Mouse (Mus musculus): ENCODE measurements at regions not wholly inside any gene's neighbourhood (a gene's known extent, or its start where the extent isn't known, plus 50 kb on each side); places are given as distances from the start of the nearest gene placed in this dataset.

DNA sequence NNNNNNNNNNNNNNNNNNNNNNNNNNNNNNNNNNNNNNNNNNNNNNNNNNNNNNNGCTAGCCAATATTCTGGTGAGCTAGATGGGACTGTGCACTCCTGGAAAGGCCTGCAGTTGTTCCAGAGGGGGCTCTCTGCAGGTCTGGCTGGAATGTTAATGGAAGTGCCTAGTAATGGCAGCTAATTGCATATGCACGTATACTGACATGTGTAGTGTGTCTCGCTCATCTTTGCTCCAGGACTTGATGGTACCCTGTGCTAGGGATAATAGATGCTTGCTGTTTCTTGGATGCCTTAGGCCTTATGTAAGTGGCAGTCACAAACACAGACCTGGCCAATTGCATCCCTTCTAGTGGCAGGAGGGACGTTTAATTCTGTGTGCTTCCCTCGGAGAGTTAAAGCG lies 560.0 kb upstream of the 3110018I06Rik start:
- DNase-seq = no peak

DNA sequence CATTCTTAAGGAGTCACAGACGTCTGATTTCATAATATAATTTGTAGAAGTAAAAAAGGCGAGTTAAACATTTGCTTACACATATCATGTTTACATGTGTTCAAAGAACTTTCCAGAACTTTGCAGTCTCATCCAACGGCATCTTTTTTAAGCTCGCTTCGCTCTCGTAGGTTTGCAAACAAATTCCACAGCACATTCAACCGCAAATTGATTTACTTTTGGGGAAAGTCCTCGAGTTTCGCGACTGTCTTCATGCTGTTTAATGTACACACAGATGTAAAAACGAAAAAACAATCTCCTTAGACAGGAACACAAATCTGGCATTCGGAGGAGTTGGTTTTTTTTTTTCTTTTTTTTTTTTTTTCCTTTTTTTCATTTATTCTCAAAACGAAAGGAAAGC lies 559.3 kb upstream of the 3110018I06Rik start:
- no peak for DNase-seq

DNA sequence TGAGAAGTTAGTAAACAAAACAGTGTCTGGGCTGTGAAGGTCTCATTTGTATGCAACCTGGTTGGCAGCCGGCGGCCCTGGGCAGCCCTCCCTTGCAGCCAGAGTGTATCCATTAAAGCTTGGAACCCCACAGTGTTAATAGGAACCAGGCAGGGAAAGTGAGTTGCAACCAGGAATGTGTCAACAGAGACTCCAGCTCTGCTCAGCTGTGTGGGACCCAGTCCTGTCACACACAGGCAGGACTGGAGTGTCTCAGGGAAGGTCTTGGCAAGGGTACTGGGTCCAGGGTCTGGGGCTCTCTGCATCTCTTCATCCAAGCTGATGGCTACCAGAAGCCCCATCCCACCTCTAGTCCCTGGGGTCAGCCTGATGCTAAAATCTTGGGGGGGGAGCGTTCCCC lies 556.8 kb upstream of the 3110018I06Rik start:
- no peak for DNase-seq

DNA sequence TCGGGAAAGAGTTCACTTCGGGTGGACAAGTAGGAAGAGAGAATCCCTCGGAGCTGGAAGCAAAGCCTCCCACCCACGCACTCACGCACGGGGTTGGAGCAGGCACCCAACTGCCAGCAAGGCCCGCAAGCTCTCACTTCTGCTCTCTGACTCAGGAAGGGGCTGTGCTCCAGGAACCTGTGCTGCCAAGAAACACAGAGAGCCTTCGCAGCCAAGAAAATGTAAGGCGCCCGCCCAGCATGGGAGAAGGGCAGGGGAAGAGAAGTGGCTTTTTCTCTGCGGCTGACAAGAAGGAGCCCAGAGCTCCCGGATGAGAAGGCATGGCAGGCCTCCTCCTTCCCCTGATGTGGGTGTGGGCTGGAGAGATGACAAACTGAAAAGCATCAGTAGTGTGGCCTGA lies 549.1 kb upstream of the 3110018I06Rik start:
- DNase-seq = no peak

DNA sequence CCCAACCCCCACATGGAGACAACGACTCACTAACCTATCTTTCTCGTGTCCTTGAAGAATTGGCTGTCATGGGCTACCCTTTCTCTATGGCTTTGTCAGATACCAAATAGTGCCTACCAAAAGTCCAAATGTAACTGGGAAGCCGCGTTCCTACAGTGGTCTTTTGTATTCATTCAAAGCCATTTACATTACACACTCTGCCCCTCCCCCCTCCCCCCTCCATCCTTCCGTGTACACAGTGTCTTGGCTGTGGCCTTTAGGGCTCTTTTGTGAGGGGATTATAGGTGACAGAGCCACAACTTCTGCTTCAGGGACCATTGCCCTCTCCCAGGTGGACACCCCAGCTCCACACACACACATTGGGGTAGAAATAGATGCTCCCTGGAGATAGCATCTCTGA lies 544.6 kb upstream of the 3110018I06Rik start:
- DNase-seq = no peak

DNA sequence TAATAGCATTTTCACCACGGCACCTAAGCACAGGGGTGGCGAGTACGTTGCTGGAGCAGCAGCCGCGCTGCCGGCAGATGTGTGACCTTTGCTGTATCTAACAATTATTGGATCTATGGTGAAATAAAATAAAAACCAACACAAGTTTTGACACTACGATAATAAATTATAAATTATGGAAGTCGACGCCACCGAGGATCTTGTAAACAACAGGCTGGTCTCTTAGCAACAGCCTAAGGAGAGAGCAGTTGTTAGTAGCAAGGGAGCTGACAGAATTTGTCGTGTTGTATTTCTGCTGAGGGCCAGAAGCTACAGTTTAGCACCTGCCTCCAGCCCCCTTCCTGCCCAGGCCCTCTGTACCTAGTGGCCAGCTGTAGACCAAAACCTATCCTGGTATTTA lies 535.8 kb upstream of the 3110018I06Rik start:
- no peak for DNase-seq

DNA sequence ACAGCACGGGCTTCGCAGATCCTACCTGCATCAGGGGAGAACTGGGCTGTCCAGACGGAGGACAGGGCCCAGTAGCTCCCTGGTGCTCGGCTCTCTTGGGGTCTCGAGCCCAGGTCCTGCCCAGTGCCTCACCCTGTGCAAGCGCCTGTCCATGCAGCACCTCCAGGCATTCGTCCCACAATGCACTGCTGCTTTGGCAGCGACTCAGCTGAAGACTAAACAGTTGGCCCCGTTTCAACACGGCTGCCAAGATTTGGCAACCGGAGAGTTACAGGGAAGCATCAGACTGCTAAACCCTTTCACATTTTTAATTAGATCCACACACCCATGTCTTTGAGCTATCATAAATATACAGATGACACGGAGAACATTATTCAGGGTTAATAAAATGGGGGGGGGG lies 532.7 kb upstream of the 3110018I06Rik start:
- DNase-seq = peak; percentile 13

DNA sequence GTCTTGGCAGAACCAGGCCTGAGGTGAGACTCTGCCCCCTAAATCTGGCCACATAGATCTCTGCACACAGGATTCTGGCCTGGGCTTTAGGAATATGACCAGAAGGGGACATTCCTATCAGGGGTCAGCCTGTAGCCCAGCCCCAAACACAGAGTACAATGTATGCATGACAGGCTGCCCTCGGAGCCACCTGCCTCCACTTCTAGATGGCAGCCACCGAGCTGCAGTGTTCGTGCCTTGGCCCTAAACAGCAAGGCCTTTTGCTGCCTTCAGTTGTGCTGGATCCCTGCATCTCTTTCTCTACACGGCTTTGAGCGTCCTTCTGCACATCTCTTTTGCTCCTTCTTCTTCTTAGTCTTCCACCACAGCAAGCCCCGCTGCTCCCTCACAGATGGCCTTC lies 532.2 kb upstream of the 3110018I06Rik start:
- DNase-seq = no peak

DNA sequence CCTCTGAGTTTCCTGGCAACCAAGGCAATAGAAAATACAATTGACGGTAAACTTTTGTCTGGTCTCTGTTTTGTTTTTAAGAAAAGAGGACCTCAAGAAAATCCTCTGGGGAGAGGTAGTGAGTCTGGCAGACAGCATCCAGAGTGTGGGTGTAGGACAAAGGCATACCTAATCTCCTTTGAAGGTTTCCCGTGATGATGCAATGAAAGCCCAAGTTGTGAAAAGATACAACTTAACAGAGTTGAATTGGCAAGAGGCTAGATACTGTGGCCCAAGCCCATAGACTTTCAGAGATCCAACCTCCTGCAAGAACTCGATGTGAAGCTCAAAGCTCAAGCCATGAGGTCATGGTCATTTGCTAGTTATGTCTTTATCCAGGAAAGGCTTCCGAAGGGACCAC lies 526.4 kb upstream of the 3110018I06Rik start:
- DNase-seq = no peak

DNA sequence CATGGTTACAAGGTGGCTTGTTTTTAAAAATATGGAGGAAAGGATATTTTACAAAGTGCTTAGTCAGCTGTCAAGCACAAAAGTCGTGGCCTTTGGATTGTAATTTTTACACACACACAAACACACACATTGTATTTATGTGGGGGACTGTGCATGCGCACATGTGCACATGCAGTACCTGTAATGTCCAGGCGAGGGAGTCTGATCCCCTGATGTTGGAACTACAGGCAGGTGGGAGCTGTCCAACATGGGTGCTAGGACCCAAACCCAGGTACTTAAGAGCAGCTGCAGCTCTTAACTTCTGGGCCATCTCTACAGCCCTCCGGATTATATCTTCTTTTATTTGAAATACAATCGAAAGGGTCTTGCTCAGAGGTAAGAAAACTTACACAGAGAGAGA lies 524.7 kb upstream of the 3110018I06Rik start:
- DNase-seq = peak; percentile 12

DNA sequence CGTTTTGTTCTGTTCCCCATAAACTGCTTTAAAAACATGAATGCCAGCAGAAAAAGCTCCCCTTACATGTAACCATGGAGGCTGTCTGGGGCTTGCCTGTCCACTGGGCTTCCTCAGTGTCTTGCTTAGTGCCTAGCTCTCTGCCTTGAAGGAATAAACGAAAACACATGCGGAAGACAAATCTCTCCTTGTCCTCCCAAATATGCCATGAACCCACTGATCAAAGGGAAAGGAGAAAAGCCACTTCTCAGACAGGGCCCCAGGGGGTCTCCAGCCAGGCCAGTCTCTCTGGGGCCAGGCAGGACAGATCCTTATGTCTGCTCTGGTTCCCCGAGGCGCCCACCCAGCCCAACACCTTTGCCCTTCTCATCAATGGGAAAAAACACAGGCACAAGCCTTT lies 518.6 kb upstream of the 3110018I06Rik start:
- DNase-seq = no peak

DNA sequence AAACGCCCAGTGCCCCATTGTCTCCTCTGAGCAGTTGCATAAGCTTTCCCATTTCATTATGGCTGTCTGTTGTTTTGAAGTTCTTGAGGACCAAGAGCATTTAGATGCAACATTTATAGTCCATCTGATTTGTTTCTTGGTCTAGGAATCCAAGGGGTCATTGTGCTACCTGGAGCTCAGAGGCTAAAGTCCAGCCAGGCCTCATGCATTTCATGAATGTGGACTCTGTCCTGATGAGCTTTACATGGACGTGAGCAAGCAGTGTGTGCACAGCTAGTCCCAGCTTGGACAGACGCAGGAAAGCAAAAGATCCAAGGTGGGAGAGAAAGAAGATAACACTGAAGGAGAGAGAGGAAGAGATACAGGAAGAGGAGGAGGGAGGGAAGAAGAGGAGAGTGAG lies 496.0 kb upstream of the 3110018I06Rik start:
- no peak for DNase-seq

DNA sequence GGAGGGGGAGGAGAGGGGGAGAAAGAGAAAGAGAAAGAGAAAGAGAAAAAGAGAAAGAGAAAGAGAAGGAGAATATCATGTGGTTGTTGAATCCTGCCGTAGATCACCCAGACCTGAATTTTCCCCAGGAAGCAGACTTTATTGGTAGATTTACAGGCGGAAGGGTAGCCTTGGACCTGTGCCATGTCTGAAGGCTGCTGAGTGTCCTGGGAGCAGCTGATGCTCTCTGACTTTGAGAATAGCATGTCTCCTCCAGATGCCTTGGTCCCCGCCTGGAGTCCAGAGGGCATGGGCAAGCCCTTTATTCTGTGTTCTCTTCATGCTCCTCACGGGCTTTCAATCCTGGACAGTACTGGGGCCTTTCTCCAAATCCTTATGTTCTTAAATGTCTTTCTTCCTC lies 495.4 kb upstream of the 3110018I06Rik start:
- DNase-seq = no peak

DNA sequence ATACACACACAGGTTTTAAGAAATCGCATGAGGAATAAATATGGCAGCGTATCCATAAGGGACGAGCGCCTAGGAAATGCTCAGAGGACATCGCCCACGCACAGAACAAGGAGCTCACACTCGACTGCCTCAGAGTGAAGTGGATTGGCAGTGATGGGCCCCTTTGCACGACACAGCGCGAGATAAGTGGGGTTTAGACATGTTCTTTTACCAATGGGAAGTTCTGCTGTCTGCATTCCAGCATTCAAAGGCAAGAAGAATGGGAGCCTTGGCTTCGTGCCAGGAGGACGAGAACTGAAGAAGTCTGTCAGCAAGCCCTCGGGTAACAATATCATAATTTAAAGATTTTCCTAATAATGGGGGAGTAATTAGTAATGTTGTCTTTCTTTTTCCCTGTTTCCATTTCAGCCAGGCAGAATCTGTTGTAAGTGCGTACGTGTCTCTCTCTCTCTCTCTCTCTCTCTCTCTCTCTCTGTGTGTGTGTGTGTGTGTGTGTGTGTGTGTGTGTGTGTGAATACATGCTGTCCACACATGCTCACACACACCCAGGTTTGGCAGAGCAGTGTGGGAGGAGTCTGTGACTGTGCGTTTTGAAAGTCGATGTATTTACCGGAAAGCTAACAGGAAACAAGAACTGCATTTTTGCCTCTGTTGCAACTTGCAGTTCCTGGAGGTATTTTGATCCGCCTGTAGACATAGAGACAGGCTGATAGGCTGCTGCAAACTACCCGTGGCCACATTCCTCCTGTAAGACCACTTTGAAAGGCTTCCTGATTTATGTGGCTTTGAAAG lies 477.2 kb upstream of the 3110018I06Rik start:
- peak; percentile 24 for DNase-seq

DNA sequence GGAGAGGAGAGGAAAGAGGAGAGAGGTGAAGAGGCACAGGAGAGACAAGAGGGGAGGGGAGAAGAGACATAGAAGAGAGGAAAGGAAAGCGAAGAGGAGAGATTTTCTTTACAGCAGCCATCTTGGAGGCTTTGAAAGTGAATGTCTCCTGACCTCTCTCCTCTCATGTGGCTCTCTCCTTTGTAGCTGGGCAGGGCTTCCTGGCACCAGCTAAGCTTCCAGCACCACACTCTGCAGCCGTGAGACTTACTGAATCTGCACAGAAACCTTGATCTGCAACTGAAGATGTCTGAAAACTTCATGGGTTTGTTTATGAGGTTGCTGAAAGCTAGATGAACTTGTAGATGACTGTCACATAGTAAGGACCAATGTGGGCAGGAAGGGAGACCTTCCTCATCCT lies 471.6 kb upstream of the 3110018I06Rik start:
- DNase-seq = no peak

DNA sequence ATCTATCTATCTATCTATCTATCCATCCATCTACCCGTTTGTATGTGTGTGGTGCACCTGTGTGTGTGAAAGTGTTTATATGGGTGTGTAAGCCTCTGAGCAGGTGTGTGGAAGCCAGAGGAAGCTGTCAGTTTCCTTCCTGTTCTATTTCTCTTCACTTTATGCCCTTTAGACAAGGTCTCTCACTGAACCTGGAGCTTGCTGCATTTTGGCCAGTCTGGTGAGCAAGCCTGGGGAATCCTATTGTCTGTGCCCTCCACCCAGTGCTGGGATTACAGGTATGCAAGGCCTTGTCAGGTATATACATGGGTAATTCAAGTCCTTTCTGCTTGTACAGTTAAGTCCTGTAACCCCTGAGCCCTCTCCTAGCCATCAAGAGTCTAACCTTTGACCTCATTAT lies 466.6 kb upstream of the 3110018I06Rik start:
- DNase-seq = no peak

DNA sequence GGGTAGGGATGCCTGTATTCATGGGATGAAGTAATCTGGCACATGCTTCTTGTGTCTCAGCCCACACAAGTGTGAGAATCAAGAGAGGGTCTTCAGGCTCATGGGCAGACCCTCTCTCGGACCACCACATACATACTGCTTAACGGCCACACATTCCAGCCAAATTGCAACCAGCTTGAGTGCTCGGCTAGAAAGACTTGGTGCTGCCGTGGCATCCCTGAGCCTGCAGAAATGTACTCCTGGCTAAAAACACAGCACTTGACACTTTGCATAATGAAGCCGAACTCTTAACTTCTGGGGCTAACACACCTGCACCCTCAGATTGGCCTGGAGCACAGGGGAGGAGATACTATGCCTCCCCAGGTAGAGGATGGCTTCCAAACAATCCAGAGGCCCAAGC lies 461.6 kb upstream of the 3110018I06Rik start:
- DNase-seq = no peak

DNA sequence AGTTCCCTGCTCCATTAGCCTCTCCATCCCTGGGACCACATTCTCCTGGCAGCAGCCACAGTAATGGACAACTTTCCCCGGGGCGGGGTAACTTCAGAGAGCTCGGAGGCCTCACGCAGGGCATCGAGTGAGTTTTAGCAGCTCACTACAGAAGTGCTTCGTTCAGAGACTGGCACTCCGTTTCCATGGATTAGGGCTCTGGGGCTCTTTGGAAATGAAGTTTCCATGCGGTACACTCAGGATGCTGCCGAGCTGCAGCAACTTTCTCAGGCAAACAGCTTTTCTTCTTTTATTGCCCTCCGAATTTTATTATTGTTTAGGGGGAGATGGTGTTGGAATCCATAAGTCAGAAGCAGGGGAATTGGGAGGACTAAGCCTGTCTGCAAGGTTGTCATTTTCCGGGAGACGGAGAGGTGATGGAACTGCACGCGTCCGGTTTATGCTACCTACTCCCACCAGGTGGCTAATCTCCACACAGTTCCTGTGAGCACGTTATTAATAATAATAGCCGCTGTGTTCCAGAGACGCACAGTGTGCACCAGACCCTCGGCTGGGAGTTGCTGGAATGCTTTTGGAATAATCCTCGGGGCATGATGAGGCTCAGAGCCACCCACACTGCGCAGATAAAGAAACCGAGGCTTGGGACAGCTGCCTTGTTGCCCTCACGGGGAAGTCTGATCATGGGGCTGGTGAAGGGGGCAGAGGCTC lies 460.4 kb upstream of the 3110018I06Rik start:
- no peak for DNase-seq

DNA sequence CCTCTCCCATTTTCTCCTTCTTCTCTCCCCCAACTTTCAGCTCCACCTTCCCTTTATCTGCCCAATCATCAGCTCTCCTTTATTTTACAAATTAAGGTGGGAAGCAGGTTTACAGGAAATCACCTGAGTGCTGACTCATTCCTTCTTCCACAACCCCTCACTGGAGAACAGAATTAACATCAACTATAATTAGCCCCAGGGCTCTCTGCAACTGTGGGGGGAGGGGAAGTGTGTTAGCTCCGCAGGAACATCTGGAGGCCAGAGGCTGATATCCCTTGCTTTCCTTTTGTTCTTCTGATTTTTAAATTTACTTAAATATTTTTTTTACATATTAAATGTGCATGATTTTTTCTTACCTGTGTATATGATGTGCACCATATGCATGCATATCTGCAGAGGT lies 459.4 kb upstream of the 3110018I06Rik start:
- DNase-seq = no peak

DNA sequence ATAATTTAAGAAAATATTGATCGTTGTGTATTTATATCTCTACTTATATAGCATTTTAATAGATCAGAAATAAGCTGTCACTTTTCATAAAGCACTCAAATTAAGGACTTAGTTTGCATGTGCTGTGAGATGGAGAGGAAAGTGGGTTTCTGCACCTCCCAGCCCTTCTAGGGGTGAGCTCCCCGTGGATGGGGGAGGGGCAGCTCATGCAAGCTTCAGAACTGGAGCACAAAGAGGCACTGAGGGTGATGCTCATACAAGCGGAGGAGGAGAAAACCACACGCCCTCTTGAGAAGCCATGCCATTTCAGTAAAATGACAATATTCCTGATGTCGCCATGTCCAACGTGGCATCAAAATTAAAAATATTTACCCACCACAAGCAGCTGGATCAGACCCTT lies 452.1 kb upstream of the 3110018I06Rik start:
- no peak for DNase-seq

DNA sequence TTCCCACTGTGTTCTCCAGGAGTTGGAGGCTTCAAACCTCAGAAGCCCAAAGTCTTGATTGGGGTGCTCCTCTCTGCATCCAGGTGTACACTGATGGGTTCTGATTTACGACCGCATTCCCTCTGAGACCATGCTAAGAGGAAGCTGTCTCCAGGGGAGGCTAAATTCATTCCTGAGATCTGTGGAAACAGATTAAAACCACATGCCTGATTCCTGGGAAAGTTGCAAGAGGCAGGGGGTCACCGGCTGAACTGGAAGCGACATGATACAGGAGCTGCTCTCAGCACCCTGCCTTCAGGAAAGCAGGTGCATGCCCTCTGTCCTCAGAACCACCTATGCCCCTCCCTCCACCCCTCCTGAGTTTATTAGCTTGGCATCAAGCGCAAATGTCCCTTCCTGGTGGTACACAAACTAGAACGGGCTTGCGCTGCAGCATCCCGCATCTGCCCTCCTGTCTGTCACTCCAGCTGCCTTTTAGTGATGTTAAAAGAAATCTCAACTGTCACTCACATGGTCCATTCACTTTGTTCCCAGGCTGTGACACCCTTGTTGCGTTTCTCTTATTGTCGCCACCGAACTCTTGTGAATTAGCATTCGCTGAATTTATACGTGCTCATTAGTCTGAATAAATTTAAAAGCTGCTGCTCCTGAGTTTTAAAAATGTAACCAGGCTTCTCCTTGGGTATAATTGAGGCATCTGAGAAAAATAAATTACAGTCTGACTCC lies 446.3 kb upstream of the 3110018I06Rik start:
- DNase-seq = no peak

DNA sequence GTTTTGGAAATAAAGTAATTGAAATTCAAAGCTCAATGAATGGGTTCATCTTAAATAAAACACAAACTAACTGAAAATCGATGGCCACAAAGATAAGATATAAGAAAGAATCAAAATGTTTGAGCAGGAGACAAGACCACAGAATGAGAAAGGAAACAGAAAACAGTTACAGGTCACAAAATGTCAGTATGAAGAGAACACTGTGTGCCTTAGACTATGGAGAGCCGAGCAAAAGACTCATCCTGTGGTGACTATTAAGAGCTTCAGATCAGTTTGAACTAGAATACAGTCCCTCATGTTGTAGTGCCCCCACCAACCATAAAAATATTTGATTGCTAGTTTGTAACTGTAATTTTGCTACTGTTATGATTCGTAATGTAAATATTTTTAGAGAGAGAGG lies 441.9 kb upstream of the 3110018I06Rik start:
- DNase-seq = no peak

DNA sequence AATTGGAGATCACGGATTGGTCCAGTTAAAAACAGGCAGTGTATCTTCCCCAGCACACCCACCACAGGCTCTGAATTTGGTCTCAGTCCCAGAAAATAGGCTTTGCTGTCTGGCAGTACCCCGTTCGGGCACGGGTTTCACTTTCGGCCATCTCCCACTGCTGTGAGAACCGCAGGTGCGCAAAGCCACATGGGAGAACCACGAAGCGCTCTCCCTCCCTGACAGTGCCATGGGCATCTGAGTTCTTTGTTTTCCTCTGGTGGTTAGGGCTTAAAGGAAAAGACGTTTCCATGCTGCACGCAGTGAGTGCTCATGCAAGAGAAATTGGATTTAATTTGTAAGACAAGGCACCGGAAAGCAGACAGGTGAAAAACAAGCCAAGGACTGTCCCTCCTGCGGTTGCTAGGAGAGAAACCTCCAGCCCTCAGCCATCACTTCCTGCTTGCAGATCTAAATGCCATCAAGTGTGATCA lies 441.3 kb upstream of the 3110018I06Rik start:
- DNase-seq = no peak
